Mouse (Mus musculus): Measurements from ENCODE around the gene Tacc3. TPM values are rescaled to one million over a fixed set of nuclear protein-coding genes. Genes with fewer than 3 reads are reported as not detected.

The Tacc3 gene
- polyA plus RNA-seq, 1 experiment from 2014 or later: 45.9 TPM

DNA sequence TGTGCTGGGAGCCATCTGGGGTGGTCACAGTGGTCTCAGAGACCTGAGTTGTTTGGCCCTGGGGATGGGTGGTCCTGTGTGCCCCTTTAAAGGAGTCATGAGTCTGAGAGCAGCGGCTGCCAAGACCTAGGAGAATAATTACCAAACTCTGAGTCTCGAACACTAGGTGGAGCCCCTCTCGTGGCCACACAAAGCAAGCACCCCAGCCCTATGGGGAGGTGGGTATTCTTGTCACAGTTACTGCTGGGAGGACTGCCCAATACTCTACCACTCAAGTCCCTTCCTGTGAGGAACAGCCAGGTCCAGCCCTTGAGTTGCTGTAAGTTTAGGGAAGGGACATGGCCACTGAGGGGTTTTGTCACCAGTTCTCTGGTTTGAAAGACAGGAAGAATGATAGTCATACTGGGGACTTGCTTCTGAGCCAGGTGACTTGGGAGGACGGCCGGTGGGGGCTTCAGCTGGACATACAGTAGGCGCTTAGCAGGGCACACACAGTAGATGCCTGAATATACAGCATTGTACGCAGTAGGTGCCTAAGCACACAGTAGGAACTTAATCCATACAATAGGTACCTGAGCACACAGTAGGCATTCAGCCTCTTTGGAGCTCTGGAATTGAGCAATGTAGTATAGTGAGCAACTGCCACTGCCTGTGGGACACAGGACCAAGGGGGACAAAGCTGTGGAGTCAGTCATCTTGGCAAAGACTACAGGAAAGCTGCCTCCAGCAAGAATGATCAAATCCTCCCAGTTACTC, 26.1 kb downstream of the Tacc3 start:
- no peak overlapping the region for H3K27ac ChIP-seq (replicated peaks; ENCODE audit: low read depth, low read length)

DNA sequence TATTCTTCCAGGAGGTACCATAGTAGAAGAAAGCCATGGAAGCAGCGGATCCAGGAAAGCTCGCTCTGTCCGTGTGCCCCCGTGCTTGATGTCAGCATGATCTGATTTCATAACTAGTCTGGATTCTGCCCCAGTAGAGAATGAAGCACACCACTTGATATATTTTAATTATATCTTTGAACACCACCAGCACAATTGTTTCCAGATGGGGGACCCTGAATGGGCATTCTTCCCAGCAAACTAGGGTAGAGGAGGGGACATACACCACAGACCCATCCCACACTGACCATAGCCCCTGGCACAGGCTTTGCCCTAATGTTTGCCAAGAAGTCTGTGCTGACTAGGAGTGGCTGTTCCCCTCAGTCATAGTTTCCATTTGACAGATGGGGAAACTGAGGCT, 27.0 kb downstream of the Tacc3 start:
- Histone ChIP-seq H3K4me1 (ENCODE audit: control insufficient read depth, insufficient read depth, low read length) (peaks cover 17% of the 10 kb centered on the region), H3K9ac (replicated peaks; ENCODE audit: low read length) (no peak overlapping the region), H3K9me3 (ENCODE audit: control insufficient read depth, low read length) (no peaks in the 10 kb centered on the region), H3K4me3 (replicated peaks; ENCODE audit: low read depth, low read length) (no peak overlapping the region), H3K27ac (replicated peaks; ENCODE audit: low read depth, low read length) (no peak overlapping the region), H3K27me3 (ENCODE audit: control insufficient read depth, insufficient read depth, low read length) (no peaks in the 10 kb centered on the region; the same call in 1 of the 2 replicates), H3K4me2 (ENCODE audit: low read length) (no peak overlapping the region), H3K36me3 (ENCODE audit: control insufficient read depth, insufficient read depth, low read length) (no peaks in the 10 kb centered on the region)
- ATAC-seq (ENCODE audit: low FRiP score, low TSS enrichment): no peak
- WGBS: 94% methylated on average over 4 of the region's 4 CpGs
- DNase-seq: no peak

More for the DNA sequence above, 26.1 kb downstream of the Tacc3 start:
- Histone ChIP-seq H3K4me1 (ENCODE audit: control insufficient read depth, insufficient read depth, low read length) (peaks cover 9% of the 10 kb centered on the region), H3K9me3 (ENCODE audit: control insufficient read depth, low read length) (no peaks in the 10 kb centered on the region), H3K36me3 (ENCODE audit: control insufficient read depth, insufficient read depth, low read length) (no peaks in the 10 kb centered on the region), H3K4me3 (replicated peaks; ENCODE audit: low read depth, low read length) (no peak overlapping the region), H3K4me2 (ENCODE audit: low read length) (no peak overlapping the region), H3K27me3 (ENCODE audit: control insufficient read depth, insufficient read depth, low read length) (no peaks in the 10 kb centered on the region; the same call in 1 of the 2 replicates), H3K9ac (replicated peaks; ENCODE audit: low read length) (no peak overlapping the region)
- WGBS: 46% methylated on average over 7 of the region's 7 CpGs
- DNase-seq: peak; percentile 77
- no peak for ATAC-seq (ENCODE audit: low FRiP score, low TSS enrichment)

DNA sequence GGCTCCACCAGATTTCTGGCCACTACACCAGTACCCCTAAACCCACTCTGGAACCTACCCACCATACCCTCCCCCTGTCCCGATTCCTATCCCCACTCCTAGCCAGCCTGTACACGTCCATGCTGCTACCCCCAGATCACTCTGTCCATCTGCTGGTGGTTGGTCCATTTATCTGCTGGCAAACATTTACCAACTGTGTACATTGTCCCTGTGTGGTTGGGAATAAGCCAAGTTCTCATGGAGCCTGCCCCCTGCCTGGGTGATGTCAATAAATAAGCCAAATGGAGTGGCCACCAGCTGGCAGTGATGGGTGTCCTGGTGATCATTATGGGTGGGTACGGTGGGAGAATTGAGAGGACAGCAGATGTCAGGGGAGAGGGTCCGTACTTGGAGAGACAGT, 29.2 kb downstream of the Tacc3 start:
- H3K4me2 ChIP-seq (ENCODE audit: low read length): no peak overlapping the region
- peaks cover 23% of the 10 kb centered on the region for H3K4me1 ChIP-seq (ENCODE audit: control insufficient read depth, insufficient read depth, low read length)
- H3K9ac ChIP-seq (replicated peaks; ENCODE audit: low read length): no peak overlapping the region
- H3K9me3 ChIP-seq (ENCODE audit: control insufficient read depth, low read length): no peaks in the 10 kb centered on the region
- ATAC-seq (ENCODE audit: low FRiP score, low TSS enrichment) (no peak), DNase-seq (no peak)
- no peak overlapping the region for H3K27ac ChIP-seq (replicated peaks; ENCODE audit: low read depth, low read length)
- 78% methylated on average over 4 of the region's 4 CpGs for WGBS
- H3K36me3 ChIP-seq (ENCODE audit: control insufficient read depth, insufficient read depth, low read length): no peaks in the 10 kb centered on the region
- no peak overlapping the region for H3K4me3 ChIP-seq (replicated peaks; ENCODE audit: low read depth, low read length)
- peaks cover 5% of the 10 kb centered on the region; the same call in 1 of the 2 replicates for H3K27me3 ChIP-seq (ENCODE audit: control insufficient read depth, insufficient read depth, low read length)

DNA sequence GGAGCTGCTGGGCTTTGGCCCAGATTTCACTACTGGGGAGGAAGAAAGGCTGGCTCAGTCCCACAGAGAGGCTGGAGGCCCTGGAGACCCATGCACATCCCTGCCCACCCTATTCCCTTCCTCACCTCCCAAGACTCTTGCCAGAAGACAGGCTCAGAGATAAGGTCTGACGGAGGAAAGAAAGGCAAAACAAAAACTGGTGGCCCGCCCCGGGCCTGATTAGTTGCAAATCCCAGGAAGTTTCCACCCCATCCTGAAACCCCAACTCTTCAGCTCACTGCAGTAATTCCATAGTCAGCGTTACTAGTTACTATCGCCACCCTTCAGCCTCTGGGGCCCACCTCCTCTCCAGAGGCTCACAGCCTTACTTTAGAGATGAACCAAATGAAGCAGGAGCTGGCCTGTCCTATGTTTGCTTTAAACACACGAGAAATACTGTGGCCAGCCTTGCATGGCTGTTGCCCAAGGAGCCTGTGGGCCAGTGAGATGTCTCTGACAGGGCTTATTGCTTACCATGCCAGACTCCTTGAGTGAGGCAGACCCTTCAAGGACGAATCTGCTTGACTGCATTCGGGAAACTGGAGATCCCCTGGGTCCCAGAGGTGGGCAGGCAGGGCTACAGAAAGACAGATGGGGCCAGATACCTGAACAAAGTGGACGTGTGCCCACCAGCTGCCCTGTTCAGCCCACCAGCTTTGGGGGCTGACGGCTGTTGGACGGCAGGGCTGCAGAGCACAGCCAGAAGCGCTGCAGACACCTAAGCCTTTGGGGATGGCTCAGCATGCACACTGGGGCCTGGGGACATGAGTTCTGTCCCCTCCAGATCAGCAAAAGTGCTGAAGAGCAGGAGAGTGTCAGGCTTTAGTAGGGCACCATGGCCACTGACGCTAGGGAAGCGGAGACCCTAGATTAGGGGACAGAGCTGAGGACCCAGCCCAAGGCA, 30.6 kb downstream of the Tacc3 start:
- WGBS: 25% methylated on average over 14 of the region's 14 CpGs
- DNase-seq (no peak), ATAC-seq (ENCODE audit: low FRiP score, low TSS enrichment) (no peak)
- Histone ChIP-seq H3K4me1 (ENCODE audit: control insufficient read depth, insufficient read depth, low read length) (peaks cover 32% of the 10 kb centered on the region), H3K36me3 (ENCODE audit: control insufficient read depth, insufficient read depth, low read length) (no peaks in the 10 kb centered on the region), H3K4me2 (ENCODE audit: low read length) (peak overlapping the region; percentile 37), H3K27me3 (ENCODE audit: control insufficient read depth, insufficient read depth, low read length) (peaks cover 8% of the 10 kb centered on the region; the same call in 1 of the 2 replicates), H3K9me3 (ENCODE audit: control insufficient read depth, low read length) (no peaks in the 10 kb centered on the region), H3K9ac (replicated peaks; ENCODE audit: low read length) (peak overlapping the region; percentile 2; the same call in 1 of the 2 replicates), H3K4me3 (replicated peaks; ENCODE audit: low read depth, low read length) (no peak overlapping the region), H3K27ac (replicated peaks; ENCODE audit: low read depth, low read length) (peak overlapping the region; percentile 60)

DNA sequence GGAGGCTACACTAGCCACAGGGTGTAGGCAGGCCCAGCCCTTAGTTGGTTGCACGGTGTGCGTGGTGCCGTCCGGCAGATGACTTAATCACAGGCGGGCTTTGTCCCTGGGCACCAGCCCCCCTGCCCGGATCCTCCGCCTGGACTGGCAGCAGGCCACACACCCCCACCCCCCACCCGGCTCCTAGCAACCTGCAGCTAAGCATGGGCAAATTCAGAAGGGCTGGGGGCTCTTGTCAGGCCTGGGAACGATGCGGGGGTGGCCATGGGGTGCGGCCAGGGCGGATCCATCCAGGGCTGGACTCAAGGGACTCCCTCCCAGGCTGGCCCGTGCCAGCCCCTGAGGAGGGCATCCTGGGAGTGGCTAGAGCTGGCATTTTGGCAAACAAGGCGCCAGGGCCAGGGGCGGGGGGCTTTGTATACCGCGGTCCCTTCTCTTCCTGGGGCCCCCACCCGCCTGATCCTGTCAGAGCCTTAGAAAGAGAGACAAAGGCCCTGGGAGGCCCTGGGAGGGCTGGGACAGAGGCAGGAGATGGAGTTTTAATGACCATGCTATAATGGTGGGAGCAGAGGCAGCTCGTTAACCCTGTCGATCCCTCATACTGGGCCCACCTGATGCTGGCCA, 31.4 kb downstream of the Tacc3 start:
- 6% methylated on average over 20 of the region's 20 CpGs for WGBS
- peaks cover 34% of the 10 kb centered on the region for H3K4me1 ChIP-seq (ENCODE audit: control insufficient read depth, insufficient read depth, low read length)
- peaks cover 14% of the 10 kb centered on the region; the same call in 1 of the 2 replicates for H3K27me3 ChIP-seq (ENCODE audit: control insufficient read depth, insufficient read depth, low read length)

DNA sequence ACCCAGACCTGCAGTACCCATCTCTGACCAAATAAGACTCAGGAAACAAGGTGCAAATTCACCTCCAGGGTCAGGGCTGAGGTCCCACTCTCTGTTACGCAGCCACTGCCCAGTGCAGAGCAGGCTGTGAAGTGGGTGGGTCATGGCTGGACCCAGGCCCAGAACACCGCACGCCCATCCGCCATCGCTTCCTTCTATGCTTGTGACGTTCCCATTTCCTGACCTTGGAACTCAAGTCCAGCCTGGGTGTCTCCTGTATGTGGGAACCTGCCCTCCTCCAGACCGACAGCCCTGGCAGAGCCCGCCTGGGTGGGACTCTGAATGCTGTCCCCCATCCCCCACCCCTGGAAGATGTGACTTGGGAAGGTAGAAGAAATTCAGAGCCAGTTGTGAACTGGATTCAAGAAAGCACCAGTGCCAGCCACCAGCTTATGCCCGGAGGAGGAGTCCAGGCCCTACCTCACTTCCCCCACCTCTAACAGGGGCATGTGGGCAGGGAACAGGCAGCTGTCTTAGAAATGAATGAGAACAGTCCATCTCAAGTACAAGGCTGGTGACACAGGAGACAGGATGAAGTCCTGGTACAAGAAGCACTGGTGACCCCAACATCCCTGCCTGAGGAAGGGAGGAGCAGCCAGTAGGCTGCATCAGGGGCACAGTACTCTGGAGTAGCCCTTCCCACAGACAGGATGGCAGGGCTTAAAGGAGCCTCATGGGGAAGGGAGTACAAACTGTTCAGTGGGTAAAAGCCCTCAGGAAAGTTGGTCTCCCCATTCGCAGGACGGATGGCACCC, 32.1 kb downstream of the Tacc3 start:
- ATAC-seq (ENCODE audit: low FRiP score, low TSS enrichment) (peak; percentile 15), DNase-seq (no peak)
- H3K9me3 ChIP-seq (ENCODE audit: control insufficient read depth, low read length): no peaks in the 10 kb centered on the region
- no peak overlapping the region for H3K9ac ChIP-seq (replicated peaks; ENCODE audit: low read length)
- 54% methylated on average over 11 of the region's 11 CpGs for WGBS
- H3K36me3 ChIP-seq (ENCODE audit: control insufficient read depth, insufficient read depth, low read length): no peaks in the 10 kb centered on the region
- H3K4me3 ChIP-seq (replicated peaks; ENCODE audit: low read depth, low read length): no peak overlapping the region
- peak overlapping the region; percentile 64; the same call in 1 of the 2 replicates for H3K27ac ChIP-seq (replicated peaks; ENCODE audit: low read depth, low read length)
- H3K4me2 ChIP-seq (ENCODE audit: low read length): peak overlapping the region; percentile 37; the same call in 1 of the 2 replicates
- peaks cover 18% of the 10 kb centered on the region; the same call in 1 of the 2 replicates for H3K27me3 ChIP-seq (ENCODE audit: control insufficient read depth, insufficient read depth, low read length)
- peaks cover 41% of the 10 kb centered on the region for H3K4me1 ChIP-seq (ENCODE audit: control insufficient read depth, insufficient read depth, low read length)

More for the DNA sequence above, 31.4 kb downstream of the Tacc3 start:
- peak; percentile 78 for DNase-seq
- Histone ChIP-seq H3K4me2 (ENCODE audit: low read length) (peak overlapping the region; percentile 37), H3K4me3 (replicated peaks; ENCODE audit: low read depth, low read length) (no peak overlapping the region), H3K36me3 (ENCODE audit: control insufficient read depth, insufficient read depth, low read length) (no peaks in the 10 kb centered on the region), H3K9me3 (ENCODE audit: control insufficient read depth, low read length) (no peaks in the 10 kb centered on the region), H3K9ac (replicated peaks; ENCODE audit: low read length) (no peak overlapping the region; the same call in 1 of the 2 replicates), H3K27ac (replicated peaks; ENCODE audit: low read depth, low read length) (peak overlapping the region; percentile 64; the same call in 1 of the 2 replicates)
- peak; percentile 88 for ATAC-seq (ENCODE audit: low FRiP score, low TSS enrichment)

DNA sequence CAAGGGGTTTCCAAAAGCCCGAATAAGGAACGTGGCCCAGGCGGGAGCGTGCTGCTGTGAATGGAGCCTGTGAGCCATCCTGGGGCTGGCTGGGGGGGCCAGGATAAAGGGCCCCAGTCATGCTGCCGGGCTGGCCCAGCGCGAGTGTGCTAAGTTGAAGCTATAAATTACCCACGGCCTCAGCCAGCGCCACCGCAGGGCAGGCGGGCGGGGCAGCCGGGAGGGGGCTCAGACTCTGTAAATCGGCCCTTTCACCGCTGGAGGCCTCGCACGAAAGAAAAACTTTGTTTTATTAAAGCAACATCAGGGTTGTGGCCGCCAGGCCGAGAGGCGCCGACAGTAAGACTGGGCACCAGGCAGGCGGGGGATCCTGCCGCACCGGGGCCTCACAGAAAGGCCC, 34.5 kb downstream of the Tacc3 start:
- Histone ChIP-seq H3K27me3 (ENCODE audit: control insufficient read depth, insufficient read depth, low read length) (peaks cover 30% of the 10 kb centered on the region; the same call in 1 of the 2 replicates), H3K4me1 (ENCODE audit: control insufficient read depth, insufficient read depth, low read length) (peaks cover 58% of the 10 kb centered on the region), H3K36me3 (ENCODE audit: control insufficient read depth, insufficient read depth, low read length) (no peaks in the 10 kb centered on the region), H3K27ac (replicated peaks; ENCODE audit: low read depth, low read length) (peak overlapping the region; percentile 14), H3K4me3 (replicated peaks; ENCODE audit: low read depth, low read length) (no peak overlapping the region), H3K4me2 (ENCODE audit: low read length) (0 out of 2 replicates have a peak overlapping the region, but pooled peaks have one; percentile 4), H3K9me3 (ENCODE audit: control insufficient read depth, low read length) (no peaks in the 10 kb centered on the region), H3K9ac (replicated peaks; ENCODE audit: low read length) (no peak overlapping the region)
- ATAC-seq (ENCODE audit: low FRiP score, low TSS enrichment) (no peak), DNase-seq (peak; percentile 57)
- WGBS: 3% methylated on average over 24 of the region's 24 CpGs

Data from midbrain, embryonic 14.5 days (tissue).